Mouse (Mus musculus) myocyte (in vitro differentiated cells): ENCODE data around the gene Naalad2.
"Not testable (repeated sequence)": the region's sequence is repeated elsewhere in the genome, so short reads cannot be mapped to it uniquely, and the experiment has no call there.

Source experiments
- POLR2A ChIP-seq: IDR thresholded peaks from one replicate; pipeline ENCODE4 v1.6.1; 2011; ENCODE audit warnings: low read depth, mild to moderate bottlenecking, control low read depth, moderate library complexity; ENCODE audit not compliant: insufficient read length
- TCF12 ChIP-seq: IDR thresholded peaks from one replicate; pipeline ENCODE4 v1.6.1; 2011; ENCODE audit warnings: mild to moderate bottlenecking, control low read depth; ENCODE audit not compliant: poor library complexity, insufficient read depth, severe bottlenecking

DNA sequence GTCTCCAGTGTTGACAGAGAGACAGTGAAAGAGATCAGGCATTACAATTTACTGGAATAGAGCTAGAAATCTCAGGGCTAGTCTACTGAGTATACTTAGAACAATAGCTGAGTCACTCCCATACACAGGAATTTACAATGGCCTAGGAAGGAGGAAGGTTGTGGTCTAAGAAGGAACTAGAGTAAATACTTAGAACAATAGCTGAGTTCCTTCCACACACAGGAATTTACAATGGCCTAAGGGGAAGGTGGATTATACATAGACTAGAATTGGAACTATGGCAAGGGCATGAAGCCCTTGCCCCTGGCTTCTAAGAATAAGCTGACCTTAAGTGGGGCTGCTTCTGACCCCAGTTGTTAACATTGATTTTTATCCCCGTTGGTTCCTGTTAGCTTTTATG lies 29.8 kb downstream of the Naalad2 start:
- TF ChIP-seq POLR2A, TCF12: not testable (repeated sequence)
